Mouse (Mus musculus): ENCODE measurements around the gene Tpx2.

DNA sequence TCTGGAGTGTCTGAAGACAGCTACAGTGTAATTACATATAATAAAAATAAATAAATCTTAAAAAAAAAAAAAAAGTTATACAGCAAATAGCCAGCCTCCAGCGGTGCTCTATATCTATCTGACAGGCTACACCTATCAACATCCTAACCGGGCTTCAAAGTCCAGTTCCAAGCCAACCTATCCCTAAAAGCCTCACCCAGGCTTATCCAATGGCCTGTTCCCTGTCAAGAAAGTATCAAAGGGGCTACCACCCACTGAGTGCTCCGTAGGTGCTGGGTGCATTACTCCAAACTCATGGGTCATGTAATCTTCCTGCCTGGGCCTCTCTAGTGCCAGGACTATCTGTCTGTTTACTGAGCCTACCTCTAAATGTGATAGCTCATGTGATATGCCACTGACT lies 39.6 kb upstream of the Tpx2 start:
- no peak for TF ChIP-seq POLR2A (IDR thresholded peaks at IDR 0.05; ENCODE audit: low read depth, low read length)
- TF ChIP-seq CTCF (IDR thresholded peaks at IDR 0.05; ENCODE audit: extremely low read depth, insufficient read length, insufficient replicate concordance, low read depth, low read length), result no peak
